Mouse (Mus musculus): Measurements from ENCODE around the gene Zfp654. TPM values are rescaled to one million over a fixed set of nuclear protein-coding genes. Genes with fewer than 3 reads are reported as not detected.
"Not testable (repeated sequence)": the region's sequence is repeated elsewhere in the genome, so short reads cannot be mapped to it uniquely, and the experiment has no call there.

Gene Zfp654
- polyA plus RNA-seq, 1 experiment from 2014 or later: 7.3 TPM

DNA sequence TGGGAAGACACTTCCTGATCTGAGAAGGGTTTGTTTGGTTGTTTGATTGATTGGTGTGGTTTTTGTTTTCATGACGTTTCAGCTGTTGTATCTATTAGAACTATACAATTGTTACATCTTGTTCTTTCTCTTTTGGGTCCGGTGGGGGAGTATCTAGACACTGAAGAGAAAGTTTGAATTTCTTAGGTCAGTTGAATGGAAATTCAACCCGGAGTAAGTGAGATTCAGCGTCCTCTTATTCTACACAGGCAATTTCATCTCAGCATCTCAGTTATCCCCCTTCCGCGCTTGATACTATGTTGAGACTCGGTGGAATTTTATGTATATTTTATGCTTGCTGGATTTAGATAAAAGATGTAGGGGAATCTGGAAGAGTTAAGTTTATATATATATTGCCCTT, 21.4 kb upstream of the Zfp654 start:
- Histone ChIP-seq H3K9me3 (ENCODE audit: control insufficient read depth, low read length) (no peaks in the 10 kb centered on the region), H3K27ac (ENCODE audit: low read depth, low read length) (no peak overlapping the region; the same call in 1 of the 2 replicates), H3K4me2 (peak overlapping the region; percentile 75), H3K36me3 (ENCODE audit: control insufficient read depth, insufficient read depth, low read length) (no peaks in the 10 kb centered on the region), H3K4me1 (replicated peaks; ENCODE audit: control insufficient read depth, insufficient read depth, low read length) (no peaks in the 10 kb centered on the region; the same call in 1 of the 2 replicates), H3K4me3 (ENCODE audit: low read depth, low read length) (peak overlapping the region; percentile 77), H3K9ac (ENCODE audit: low read depth, low read length) (peak overlapping the region; percentile 48), H3K27me3 (replicated peaks; ENCODE audit: control insufficient read depth, insufficient read depth, low read length) (no peaks in the 10 kb centered on the region)
- DNase-seq (ENCODE audit: low spot score) (no peak), ATAC-seq (replicated peaks; ENCODE audit: low FRiP score) (no peak)
- WGBS: 11% methylated on average over 7 of the region's 7 CpGs

DNA sequence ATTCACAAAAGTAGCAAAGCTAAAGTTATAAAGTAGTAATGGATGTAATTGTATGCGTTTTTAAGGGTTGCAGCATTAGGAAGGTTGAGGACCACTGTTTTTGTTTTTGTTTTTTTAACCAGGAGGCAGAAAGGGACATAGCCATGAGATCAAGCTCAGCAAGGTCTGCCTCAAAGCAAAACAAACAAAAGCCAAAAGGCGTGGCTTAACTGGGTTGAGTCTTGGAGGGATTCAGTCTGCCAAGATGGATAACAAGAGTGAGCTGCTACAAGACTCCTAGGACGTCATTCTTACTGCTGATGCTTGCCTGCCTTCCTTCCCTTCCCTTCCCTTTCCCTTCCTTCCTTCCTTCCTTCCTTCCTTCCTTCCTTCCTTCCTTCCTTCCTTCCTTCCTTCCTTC, 20.8 kb upstream of the Zfp654 start:
- Histone ChIP-seq H3K36me3 (ENCODE audit: control insufficient read depth, insufficient read depth, low read length) (no peaks in the 10 kb centered on the region), H3K9me3 (ENCODE audit: control insufficient read depth, low read length) (no peaks in the 10 kb centered on the region), H3K4me1 (replicated peaks; ENCODE audit: control insufficient read depth, insufficient read depth, low read length) (no peaks in the 10 kb centered on the region; the same call in 1 of the 2 replicates), H3K27ac (ENCODE audit: low read depth, low read length) (no peak overlapping the region; the same call in 1 of the 2 replicates), H3K9ac (ENCODE audit: low read depth, low read length) (no peak overlapping the region), H3K27me3 (replicated peaks; ENCODE audit: control insufficient read depth, insufficient read depth, low read length) (no peaks in the 10 kb centered on the region), H3K4me2 (no peak overlapping the region), H3K4me3 (ENCODE audit: low read depth, low read length) (no peak overlapping the region)
- ATAC-seq (replicated peaks; ENCODE audit: low FRiP score) (no peak), DNase-seq (ENCODE audit: low spot score) (no peak)
- WGBS: 42% methylated on average over 3 of the region's 3 CpGs

DNA sequence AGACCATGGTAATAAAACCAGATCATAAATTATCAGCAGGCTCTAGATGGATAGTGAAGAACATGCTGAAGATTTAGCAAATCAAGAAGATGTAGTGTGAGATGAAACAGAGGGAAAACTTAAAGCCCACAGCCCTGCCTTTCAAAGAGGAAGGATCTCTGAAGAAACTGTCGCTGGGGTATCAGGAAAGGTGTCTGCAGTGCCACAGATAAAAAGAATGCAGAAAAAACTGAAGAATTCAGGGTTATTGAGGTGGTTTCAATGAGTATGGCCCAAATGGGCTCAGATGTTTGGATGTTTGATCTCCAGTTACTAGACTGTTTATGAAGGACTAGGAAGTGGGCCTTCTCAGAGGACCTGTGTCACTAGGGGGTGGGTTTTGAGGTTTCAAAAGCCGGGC, 18.2 kb upstream of the Zfp654 start:
- no peaks in the 10 kb centered on the region; the same call in 1 of the 2 replicates for H3K4me1 ChIP-seq (replicated peaks; ENCODE audit: control insufficient read depth, insufficient read depth, low read length)
- DNase-seq (ENCODE audit: low spot score) (no peak), ATAC-seq (replicated peaks; ENCODE audit: low FRiP score) (no peak)
- no peaks in the 10 kb centered on the region for H3K27me3 ChIP-seq (replicated peaks; ENCODE audit: control insufficient read depth, insufficient read depth, low read length)
- no peak overlapping the region for H3K27ac ChIP-seq (ENCODE audit: low read depth, low read length)
- H3K36me3 ChIP-seq (ENCODE audit: control insufficient read depth, insufficient read depth, low read length): no peaks in the 10 kb centered on the region
- H3K4me2 ChIP-seq: no peak overlapping the region
- H3K4me3 ChIP-seq (ENCODE audit: low read depth, low read length): no peak overlapping the region
- no peak overlapping the region for H3K9ac ChIP-seq (ENCODE audit: low read depth, low read length)
- no peaks in the 10 kb centered on the region for H3K9me3 ChIP-seq (ENCODE audit: control insufficient read depth, low read length)
- WGBS: 53% methylated on average over 2 of the region's 2 CpGs

DNA sequence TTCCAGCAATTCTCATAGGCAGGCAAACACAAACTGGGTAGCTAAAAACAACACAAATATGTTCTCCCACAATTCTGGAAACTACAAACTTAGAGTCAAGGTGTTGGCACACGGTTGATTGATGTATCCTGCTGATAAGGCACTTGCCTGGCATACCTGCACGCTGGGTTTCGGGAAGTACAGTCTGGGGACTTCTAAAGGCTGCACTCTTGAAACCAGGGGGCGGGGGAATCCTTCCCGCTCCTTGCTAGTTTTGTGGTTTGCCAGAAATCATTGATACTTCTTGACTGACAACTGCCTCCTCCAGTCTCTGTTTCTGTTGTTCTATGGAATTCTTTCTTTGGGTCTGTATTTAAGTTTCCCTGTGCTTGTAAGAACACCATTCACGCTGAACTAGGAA, 17.2 kb upstream of the Zfp654 start:
- WGBS: 57% methylated on average over 6 of the region's 6 CpGs
- DNase-seq (ENCODE audit: low spot score) (no peak), ATAC-seq (replicated peaks; ENCODE audit: low FRiP score) (no peak)
- no peak overlapping the region for H3K9ac ChIP-seq (ENCODE audit: low read depth, low read length)
- H3K4me1 ChIP-seq (replicated peaks; ENCODE audit: control insufficient read depth, insufficient read depth, low read length): no peaks in the 10 kb centered on the region; the same call in 1 of the 2 replicates
- no peak overlapping the region for H3K4me3 ChIP-seq (ENCODE audit: low read depth, low read length)
- H3K4me2 ChIP-seq: no peak overlapping the region
- H3K27me3 ChIP-seq (replicated peaks; ENCODE audit: control insufficient read depth, insufficient read depth, low read length): no peaks in the 10 kb centered on the region
- H3K9me3 ChIP-seq (ENCODE audit: control insufficient read depth, low read length): no peaks in the 10 kb centered on the region
- H3K36me3 ChIP-seq (ENCODE audit: control insufficient read depth, insufficient read depth, low read length): no peaks in the 10 kb centered on the region
- H3K27ac ChIP-seq (ENCODE audit: low read depth, low read length): no peak overlapping the region

DNA sequence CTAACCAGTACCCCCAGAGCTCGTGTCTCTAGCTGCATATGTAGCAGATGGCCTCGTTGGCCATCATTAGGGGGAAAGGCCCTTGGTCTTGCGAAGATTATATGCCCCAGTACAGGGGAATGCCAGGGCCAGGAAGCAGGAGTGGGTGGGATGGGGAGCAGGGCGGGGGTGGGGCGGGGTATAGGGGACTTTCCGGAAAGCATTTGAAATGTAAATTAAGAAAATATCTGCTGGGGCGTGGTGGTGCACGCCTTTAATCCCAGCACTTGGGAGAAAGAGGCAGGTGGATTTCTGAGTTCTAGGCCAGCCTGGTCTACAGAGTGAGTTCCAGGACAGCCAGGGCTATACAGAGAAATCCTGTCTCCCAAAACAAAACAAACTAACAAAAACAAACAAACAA, 14.4 kb upstream of the Zfp654 start:
- not testable (repeated sequence) for H3K4me3 ChIP-seq (ENCODE audit: low read depth, low read length); H3K4me2 ChIP-seq; H3K9me3 ChIP-seq (ENCODE audit: control insufficient read depth, low read length); H3K27me3 ChIP-seq (replicated peaks; ENCODE audit: control insufficient read depth, insufficient read depth, low read length); DNase-seq (ENCODE audit: low spot score); H3K27ac ChIP-seq (ENCODE audit: low read depth, low read length); ATAC-seq (replicated peaks; ENCODE audit: low FRiP score); H3K4me1 ChIP-seq (replicated peaks; ENCODE audit: control insufficient read depth, insufficient read depth, low read length); H3K36me3 ChIP-seq (ENCODE audit: control insufficient read depth, insufficient read depth, low read length); H3K9ac ChIP-seq (ENCODE audit: low read depth, low read length)
- 78% methylated on average over 8 of the region's 8 CpGs for WGBS

DNA sequence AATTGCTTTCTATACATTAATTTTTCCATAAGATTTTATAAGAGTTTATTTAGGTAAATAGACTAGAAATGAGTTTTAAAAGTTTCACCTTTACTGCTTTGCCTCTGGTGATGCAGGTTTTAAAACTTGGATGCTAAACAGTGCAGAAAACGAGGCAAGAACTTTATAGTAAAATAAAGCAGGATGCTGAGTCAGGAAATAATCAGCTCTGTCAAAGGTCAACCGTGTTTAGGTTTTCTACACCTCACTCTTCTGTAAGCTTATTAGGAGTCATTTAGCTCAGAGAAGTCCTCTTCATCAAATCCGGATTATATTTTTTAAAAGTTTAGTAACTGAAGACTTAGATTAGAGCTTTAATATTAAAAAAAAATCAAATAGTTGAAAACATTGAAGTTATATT, 5.5 kb upstream of the Zfp654 start:
- Histone ChIP-seq H3K4me2 (no peak overlapping the region), H3K9me3 (ENCODE audit: control insufficient read depth, low read length) (no peaks in the 10 kb centered on the region), H3K4me3 (ENCODE audit: low read depth, low read length) (no peak overlapping the region), H3K27ac (ENCODE audit: low read depth, low read length) (no peak overlapping the region), H3K27me3 (replicated peaks; ENCODE audit: control insufficient read depth, insufficient read depth, low read length) (no peaks in the 10 kb centered on the region), H3K9ac (ENCODE audit: low read depth, low read length) (no peak overlapping the region), H3K4me1 (replicated peaks; ENCODE audit: control insufficient read depth, insufficient read depth, low read length) (peaks cover 7% of the 10 kb centered on the region), H3K36me3 (ENCODE audit: control insufficient read depth, insufficient read depth, low read length) (peaks cover 12% of the 10 kb centered on the region)
- WGBS: 87% methylated on average over 3 of the region's 3 CpGs
- DNase-seq (ENCODE audit: low spot score): no peak
- no peak for ATAC-seq (replicated peaks; ENCODE audit: low FRiP score)

DNA sequence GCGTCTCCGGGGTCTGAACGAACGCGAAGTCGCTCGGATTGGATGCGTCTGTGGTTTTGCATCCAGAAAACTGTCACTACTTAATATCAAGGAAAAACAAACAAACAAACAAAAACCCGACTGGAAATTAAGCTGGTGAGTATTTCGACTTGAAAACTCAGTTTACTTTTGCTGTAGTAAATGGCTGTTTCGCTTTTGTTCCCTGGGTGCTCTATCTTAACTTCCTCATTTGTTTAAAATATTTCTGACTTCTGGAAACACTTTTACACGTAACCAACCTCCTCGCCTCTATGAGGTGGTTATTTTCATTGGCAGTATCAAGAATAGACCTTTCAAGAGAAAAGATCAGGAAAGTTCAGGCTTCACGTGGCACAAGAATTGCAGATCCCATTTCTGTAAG, 1.4 kb upstream of the Zfp654 start:
- Histone ChIP-seq H3K4me3 (ENCODE audit: low read depth, low read length) (peak overlapping the region; percentile 95), H3K4me2 (peak overlapping the region; percentile 84), H3K9ac (ENCODE audit: low read depth, low read length) (peak overlapping the region; percentile 92), H3K27ac (ENCODE audit: low read depth, low read length) (peak overlapping the region; percentile 96), H3K4me1 (replicated peaks; ENCODE audit: control insufficient read depth, insufficient read depth, low read length) (peaks cover 7% of the 10 kb centered on the region), H3K9me3 (ENCODE audit: control insufficient read depth, low read length) (no peaks in the 10 kb centered on the region), H3K36me3 (ENCODE audit: control insufficient read depth, insufficient read depth, low read length) (peaks cover 12% of the 10 kb centered on the region), H3K27me3 (replicated peaks; ENCODE audit: control insufficient read depth, insufficient read depth, low read length) (no peaks in the 10 kb centered on the region)
- DNase-seq (ENCODE audit: low spot score) (no peak), ATAC-seq (replicated peaks; ENCODE audit: low FRiP score) (no peak)
- WGBS: 4% methylated on average over 14 of the region's 14 CpGs

DNA sequence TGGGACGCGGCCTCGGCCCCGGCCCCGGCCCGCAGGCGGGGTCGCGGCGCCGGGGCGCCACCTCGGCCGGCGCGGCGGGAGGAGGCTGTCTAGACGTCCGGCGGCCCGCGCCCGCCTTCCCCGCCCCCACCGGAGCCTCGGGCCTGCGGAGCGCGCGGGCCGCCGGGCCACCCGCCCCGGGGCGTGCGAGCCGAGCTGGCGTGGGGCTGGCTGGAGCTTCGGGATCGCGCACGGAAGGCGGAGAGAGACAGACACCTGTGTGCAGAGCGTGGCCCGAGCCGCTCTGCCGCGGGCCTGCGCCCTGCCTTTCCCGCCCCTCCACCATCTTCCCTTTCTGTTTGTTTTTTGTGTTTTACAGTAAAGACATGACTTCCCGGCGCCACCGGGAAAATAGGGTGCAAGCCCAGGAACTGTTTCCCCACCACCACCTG, 1.0 kb upstream of the Zfp654 start:
- Histone ChIP-seq H3K4me2 (peak overlapping the region; percentile 84), H3K4me3 (ENCODE audit: low read depth, low read length) (peak overlapping the region; percentile 95), H3K27me3 (replicated peaks; ENCODE audit: control insufficient read depth, insufficient read depth, low read length) (no peaks in the 10 kb centered on the region), H3K9me3 (ENCODE audit: control insufficient read depth, low read length) (no peaks in the 10 kb centered on the region), H3K4me1 (replicated peaks; ENCODE audit: control insufficient read depth, insufficient read depth, low read length) (peaks cover 7% of the 10 kb centered on the region), H3K36me3 (ENCODE audit: control insufficient read depth, insufficient read depth, low read length) (peaks cover 12% of the 10 kb centered on the region), H3K9ac (ENCODE audit: low read depth, low read length) (peak overlapping the region; percentile 92), H3K27ac (ENCODE audit: low read depth, low read length) (peak overlapping the region; percentile 96)
- 0% methylated on average over 35 of the region's 53 CpGs for WGBS
- peak; percentile 24 for ATAC-seq (replicated peaks; ENCODE audit: low FRiP score)
- peak; percentile 58 for DNase-seq (ENCODE audit: low spot score)

DNA sequence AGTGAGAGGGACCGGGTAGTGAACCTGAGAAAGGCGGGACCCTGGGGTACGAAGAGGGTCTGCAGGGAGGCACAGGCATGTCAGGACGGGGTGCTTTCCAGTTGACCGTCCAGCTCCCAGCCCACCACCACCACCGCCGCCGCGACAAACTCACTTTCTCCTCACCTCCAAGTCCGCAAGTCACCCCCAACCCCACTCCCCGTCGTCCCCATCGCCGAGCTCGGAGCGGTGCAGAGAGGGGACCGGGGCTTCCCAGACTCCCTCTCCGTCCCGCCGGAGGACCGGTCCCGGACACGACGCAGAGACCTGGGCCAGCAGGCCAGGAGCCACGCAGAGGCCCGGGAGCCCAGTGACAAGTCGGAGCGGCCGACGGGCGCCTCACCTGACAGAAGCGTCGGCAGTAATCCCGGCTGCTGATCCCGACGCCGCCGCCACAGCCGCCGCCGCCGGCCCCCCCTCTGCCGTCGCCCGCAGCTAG, 328 bp downstream of the Zfp654 start:
- peak overlapping the region; percentile 91 for H3K9ac ChIP-seq (ENCODE audit: low read depth, low read length)
- ATAC-seq (replicated peaks; ENCODE audit: low FRiP score) (peak; percentile 32), DNase-seq (ENCODE audit: low spot score) (peak; percentile 65)
- peaks cover 7% of the 10 kb centered on the region for H3K4me1 ChIP-seq (replicated peaks; ENCODE audit: control insufficient read depth, insufficient read depth, low read length)
- H3K9me3 ChIP-seq (ENCODE audit: control insufficient read depth, low read length): no peaks in the 10 kb centered on the region
- H3K4me3 ChIP-seq (ENCODE audit: low read depth, low read length): peak overlapping the region; percentile 95
- H3K27ac ChIP-seq (ENCODE audit: low read depth, low read length): peak overlapping the region; percentile 91
- under 1% methylated on average over 45 of the region's 45 CpGs for WGBS
- H3K27me3 ChIP-seq (replicated peaks; ENCODE audit: control insufficient read depth, insufficient read depth, low read length): no peaks in the 10 kb centered on the region
- peak overlapping the region; percentile 78 for H3K4me2 ChIP-seq
- H3K36me3 ChIP-seq (ENCODE audit: control insufficient read depth, insufficient read depth, low read length): peaks cover 10% of the 10 kb centered on the region

Data from liver, embryonic 11.5 days (tissue).